In the genomic region with DNA sequence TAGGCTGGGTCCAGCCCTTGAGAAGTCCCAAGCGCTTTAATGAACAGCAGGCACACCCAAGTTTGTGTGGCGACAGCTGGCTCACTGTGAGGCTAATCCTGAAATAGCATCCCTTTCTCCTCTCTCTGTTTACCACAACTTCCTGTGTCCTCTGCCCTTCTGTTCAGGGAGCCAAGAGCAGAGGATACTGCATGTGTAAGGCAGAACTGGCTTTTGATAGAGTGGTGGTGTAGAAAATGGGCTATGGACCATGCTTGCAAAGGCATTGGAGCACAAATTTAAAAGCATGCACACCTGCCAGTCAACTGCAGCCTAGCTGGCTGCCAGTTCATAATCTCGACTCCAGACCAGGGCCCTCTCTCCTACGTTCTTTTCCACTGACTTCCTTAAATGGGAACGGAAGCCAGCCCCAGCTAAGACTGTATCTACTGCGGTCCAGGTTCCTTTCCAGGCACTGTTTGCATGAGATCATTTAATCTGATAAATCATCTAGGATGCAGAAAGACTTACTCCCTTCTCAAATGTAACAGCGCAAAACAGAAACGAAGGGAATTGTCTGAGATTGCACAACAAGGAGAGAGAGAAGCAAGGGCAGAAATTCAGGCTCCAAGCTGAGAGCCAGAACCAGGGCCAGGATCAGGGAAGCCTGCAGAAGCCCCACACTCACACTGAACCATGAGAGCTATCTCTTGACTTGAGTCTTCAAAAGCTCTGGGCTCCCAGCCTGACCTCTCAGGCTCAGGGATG, we compare ENCODE assay signal across 8 mouse cellular contexts.
A peak's percentile ranks its signal among the peaks of the same experiment; 100 is the strongest.
DNase-seq lines count a peak whose midpoint lies in the region; ATAC-seq lines count a peak whose summit lies in the region.

No protein-coding gene starts in this region.

- H3K27ac ChIP-seq in embryonic facial prominence, embryonic 15.5 days (replicated peaks) = peak overlapping the region; percentile 34; the same call in 1 of the 2 replicates

- H3K9me3 ChIP-seq in embryonic facial prominence, embryonic 15.5 days (replicated peaks) = no peaks in the 10 kb centered on the region

- no peak for ATAC-seq in embryonic facial prominence, embryonic 15.5 days (ENCODE audit: insufficient number of reproducible peaks, low FRiP score, low TSS enrichment, low read depth)

- no peak overlapping the region for H3K4me3 ChIP-seq in embryonic facial prominence, embryonic 15.5 days (replicated peaks)

- 63% methylated on average over 8 of the region's 8 CpGs for WGBS in embryonic facial prominence, embryonic 15.5 days

- no peaks in the 10 kb centered on the region for H3K36me3 ChIP-seq in embryonic facial prominence, embryonic 15.5 days

- peak; percentile 16 for DNase-seq in layer of hippocampus, adult 9-11 months
- DNase-seq in layer of hippocampus, postnatal 25 days (ENCODE audit: extremely low spot score in 1 of 2, low spot score in 1 of 2) = no peak
- DNase-seq in heart, postnatal 4 days = peak; percentile 21
- DNase-seq in lung, postnatal 14 days = peak; percentile 35
- DNase-seq in spleen, postnatal 36 days (ENCODE audit: low spot score in 2 of 2) = no peak
- DNase-seq in frontal cortex, postnatal 10 days (ENCODE audit: low spot score in 2 of 2) = no peak
- no peak for DNase-seq in neural tube, embryonic 10.5 days (ENCODE audit: extremely low spot score, low spot score)

- no peaks in the 10 kb centered on the region for H3K27me3 ChIP-seq in embryonic facial prominence, embryonic 15.5 days

- H3K4me1 ChIP-seq in embryonic facial prominence, embryonic 15.5 days = peaks cover 15% of the 10 kb centered on the region

- no peak overlapping the region for H3K4me2 ChIP-seq in embryonic facial prominence, embryonic 15.5 days (replicated peaks)

- no peak overlapping the region for H3K9ac ChIP-seq in embryonic facial prominence, embryonic 15.5 days

Comparison
In these comparisons a context has a peak if more than half of its experiments do, and no peak if none do; other contexts are left out.
1. DNase-seq: peak in layer of hippocampus, adult 9-11 months (single experiment), heart, postnatal 4 days (single experiment) and lung, postnatal 14 days (single experiment); none in layer of hippocampus, postnatal 25 days (0 of 2), spleen, postnatal 36 days (0 of 2), frontal cortex, postnatal 10 days (0 of 2) and neural tube, embryonic 10.5 days (single experiment).